In genomic region chr3:51901151-51901550, GRCm38 (mm10) we compare ENCODE assay signal across 16 mouse cellular contexts.
DNase-seq lines count a peak whose midpoint lies in the region; ATAC-seq and TF ChIP-seq lines count a peak whose summit lies in the region.
"Had no signal": no experiment of that assay in that cellular context is flagged by ENCODE, and none has a peak within 500 bp of the region (broad histone marks: within the 10 kb centered on the region; RNA-seq: fewer than 3 reads in every experiment).

No protein-coding gene starts in this region.

- no peaks in the 10 kb centered on the region for H3K9me3 ChIP-seq in heart, embryonic 16.5 days (replicated peaks; ENCODE audit: control insufficient read depth, low read length)
- no peaks in the 10 kb centered on the region for H3K9me3 ChIP-seq in limb, embryonic 14.5 days (ENCODE audit: control insufficient read depth, low read length)

- no peak for TF ChIP-seq POLR2A in limb, embryonic 14.5 days (IDR thresholded peaks at IDR 0.05; ENCODE audit: borderline replicate concordance, extremely low read depth, insufficient read depth, insufficient read length)

- intact Hi-C loops in heart, postnatal 14 days (cut with DNase I): no loop called here

- no peaks in the 10 kb centered on the region for H3K36me3 ChIP-seq in heart, embryonic 16.5 days (ENCODE audit: control insufficient read depth, insufficient read depth)
- no peaks in the 10 kb centered on the region for H3K36me3 ChIP-seq in limb, embryonic 14.5 days (ENCODE audit: control insufficient read depth, insufficient read depth, low read length)

- DNase-seq in heart, postnatal 14 days: no peak
- DNase-seq in retina, postnatal 1 day: peak; percentile 23
- DNase-seq in retina, embryonic 14.5 days (ENCODE audit: low spot score): no peak
- DNase-seq in limb, embryonic 14.5 days (ENCODE audit: low spot score): peak; percentile 29
- DNase-seq in layer of hippocampus, adult 9-10 months (ENCODE audit: low spot score): no peak
- no peak for DNase-seq in ovary, adult 18-20 months (ENCODE audit: low spot score)
- DNase-seq in right cerebral cortex, postnatal 10 days (ENCODE audit: low spot score in 2 of 2): no peak
- DNase-seq: adrenal gland, adult 2 months; cerebellum, postnatal 36 days; gastrocnemius, postnatal 14 days; heart, postnatal 36 days; liver; thymus, postnatal 4 days had no signal

- H3K4me2 ChIP-seq in heart, embryonic 16.5 days (ENCODE audit: low read depth, low read length): no peak overlapping the region
- H3K4me2 ChIP-seq in limb, embryonic 14.5 days (replicated peaks; ENCODE audit: low read depth, low read length, severe bottlenecking): no peak overlapping the region

- no peaks in the 10 kb centered on the region for H3K27me3 ChIP-seq in heart, embryonic 16.5 days (ENCODE audit: control insufficient read depth, insufficient read depth, low read length)
- H3K27me3 ChIP-seq in limb, embryonic 14.5 days (ENCODE audit: control insufficient read depth, insufficient read depth, low read length): no peaks in the 10 kb centered on the region
- H3K27me3 ChIP-seq: Patski had no signal

- WGBS in heart, embryonic 16.5 days: 45% methylated on average over 2 of the region's 2 CpGs
- WGBS in limb, embryonic 14.5 days: 27% methylated on average over 2 of the region's 2 CpGs

- no peak for ATAC-seq in heart, embryonic 16.5 days (replicated peaks; ENCODE audit: extremely low read depth, insufficient read depth, low FRiP score)
- no peak for ATAC-seq in limb, embryonic 14.5 days (ENCODE audit: low FRiP score, low read depth)
- ATAC-seq: CD4-positive, CD25-positive, alpha-beta regulatory T cell, adult 4 months; Patski had no signal

- no peak overlapping the region for H3K4me3 ChIP-seq in heart, embryonic 16.5 days (ENCODE audit: low read length)
- H3K4me3 ChIP-seq in limb, embryonic 14.5 days (replicated peaks; ENCODE audit: low read length): no peak overlapping the region

- H3K4me1 ChIP-seq in heart, embryonic 16.5 days (ENCODE audit: control insufficient read depth, insufficient read depth, low read length): peaks cover 11% of the 10 kb centered on the region
- H3K4me1 ChIP-seq in limb, embryonic 14.5 days (ENCODE audit: control insufficient read depth, insufficient read depth, low read length): no peaks in the 10 kb centered on the region

- H3K9ac ChIP-seq in heart, embryonic 16.5 days (ENCODE audit: low read length): no peak overlapping the region
- no peak overlapping the region for H3K9ac ChIP-seq in limb, embryonic 14.5 days (ENCODE audit: low read depth, low read length, severe bottlenecking)

- H3K27ac ChIP-seq in heart, embryonic 16.5 days (ENCODE audit: low read length): 0 out of 2 replicates have a peak overlapping the region, but pooled peaks have one; percentile 3
- H3K27ac ChIP-seq in limb, embryonic 14.5 days (replicated peaks; ENCODE audit: low read depth, low read length): no peak overlapping the region

Comparison
In these comparisons a context has a peak if more than half of its experiments do, and no peak if none do; other contexts are left out.
1. DNase-seq: peak in retina, postnatal 1 day (single experiment) and limb, embryonic 14.5 days (single experiment); none in heart, postnatal 14 days (0 of 2), retina, embryonic 14.5 days (single experiment), layer of hippocampus, adult 9-10 months (single experiment), ovary, adult 18-20 months (single experiment) and right cerebral cortex, postnatal 10 days (0 of 2).